Mouse (Mus musculus) myocyte (in vitro differentiated cells): Measurements from ENCODE around the gene Irs2. TPM values are rescaled to one million over a fixed set of nuclear protein-coding genes. Genes with fewer than 3 reads are reported as not detected.

Experiments used
- H3K27me3 ChIP-seq: one replicate; pipeline ENCODE4 v1.6.1; 2011; ENCODE audit not compliant: control insufficient read depth, insufficient read depth, insufficient read length
- H3K36me3 ChIP-seq: one replicate; pipeline ENCODE4 v1.6.1; 2011; ENCODE audit not compliant: control insufficient read depth, insufficient read depth
- H3K4me2 ChIP-seq: one replicate; pipeline ENCODE4 v1.6.1; 2011; ENCODE audit warnings: low read depth, control low read depth
- H3K4me3 ChIP-seq: one replicate; pipeline ENCODE4 v1.5.1; 2011; ENCODE audit warnings: mild to moderate bottlenecking, control low read depth, moderate library complexity
- H3K79me2 ChIP-seq: one replicate; pipeline ENCODE4 v1.6.1; 2011; ENCODE audit not compliant: control insufficient read depth, insufficient read depth
- H3ac ChIP-seq: one replicate; pipeline ENCODE4 v1.6.1; 2011; ENCODE audit not compliant: control insufficient read depth, insufficient read length
- CEBPB ChIP-seq: IDR thresholded peaks from 2 replicates; pipeline ENCODE4 v1.6.1; 2011; ENCODE audit warnings: mild to moderate bottlenecking, moderate library complexity; ENCODE audit not compliant: poor library complexity, insufficient read depth, severe bottlenecking
- E2F4 ChIP-seq: IDR thresholded peaks from one replicate; pipeline ENCODE4 v1.6.1; 2011; ENCODE audit warnings: mild to moderate bottlenecking, control low read depth, moderate library complexity; ENCODE audit not compliant: insufficient read depth
- MAX ChIP-seq: IDR thresholded peaks from one replicate; pipeline ENCODE4 v1.6.1; 2011; ENCODE audit warnings: low read depth, mild to moderate bottlenecking, control low read depth
- MYOD1 ChIP-seq, 3 experiments: IDR thresholded peaks; one replicate each; pipeline ENCODE4 v1.6.1; 2011; ENCODE audit warnings: control low read depth in 2 of 3, low read depth in 2 of 3, mild to moderate bottlenecking in 2 of 3, moderate library complexity in 1 of 3; ENCODE audit not compliant: insufficient read length in 2 of 3, control insufficient read depth in 1 of 3
- MYOG ChIP-seq, 3 experiments: IDR thresholded peaks; one replicate each; pipeline ENCODE4 v1.6.1; 2011; ENCODE audit warnings: control low read depth in 2 of 3, low read depth in 2 of 3, mild to moderate bottlenecking in 2 of 3; ENCODE audit not compliant: insufficient read length in 2 of 3, control insufficient read depth in 1 of 3, insufficient read depth in 1 of 3
- POLR2A ChIP-seq: IDR thresholded peaks from one replicate; pipeline ENCODE4 v1.6.1; 2011; ENCODE audit warnings: low read depth, mild to moderate bottlenecking, control low read depth, moderate library complexity; ENCODE audit not compliant: insufficient read length
- POLR2AphosphoS2 ChIP-seq: IDR thresholded peaks from one replicate; pipeline ENCODE4 v1.6.1; 2011; ENCODE audit warnings: low read depth, control low read depth; ENCODE audit not compliant: insufficient read length
- REST ChIP-seq: IDR thresholded peaks from one replicate; pipeline ENCODE4 v1.6.1; 2011; ENCODE audit warnings: mild to moderate bottlenecking, control low read depth, moderate library complexity; ENCODE audit not compliant: insufficient read depth, insufficient read length
- SRF ChIP-seq: IDR thresholded peaks from one replicate; pipeline ENCODE4 v1.6.1; 2011; ENCODE audit warnings: low read depth; ENCODE audit not compliant: control insufficient read depth, insufficient read length
- TCF12 ChIP-seq: IDR thresholded peaks from one replicate; pipeline ENCODE4 v1.6.1; 2011; ENCODE audit warnings: mild to moderate bottlenecking, control low read depth; ENCODE audit not compliant: poor library complexity, insufficient read depth, severe bottlenecking
- TCF3 ChIP-seq: IDR thresholded peaks from one replicate; pipeline ENCODE4 v1.6.1; 2011; ENCODE audit warnings: low read depth, control low read depth; ENCODE audit not compliant: insufficient read length
- USF1 ChIP-seq: IDR thresholded peaks from one replicate; pipeline ENCODE4 v1.6.1; 2011; ENCODE audit warnings: low read depth, mild to moderate bottlenecking, control low read depth, moderate library complexity
- polyA plus RNA-seq: library from polyadenylated mRNA; unstranded; fragments of >200 nt; fragmentation: generic; extraction: Trizol; gene quantifications from one replicate; pipeline ENCODE4 v1.2.1, GENCODE M21; 2012; ENCODE audit warnings: missing spikeins

The Irs2 gene
- polyA plus RNA-seq, result 2.0 TPM

- TF ChIP-seq CEBPB (no peak), POLR2A (no peak), MYOG (IDR thresholded peaks at IDR 0.05; ENCODE audit: control insufficient read depth in 1 of 3, insufficient read depth in 1 of 3, insufficient read length in 2 of 3, low read depth in 2 of 3) (no peak), E2F4 (no peak), TCF12 (no peak), REST (no peak), TCF3 (no peak), USF1 (no peak), SRF (no peak), MYOD1 (IDR thresholded peaks at IDR 0.05; ENCODE audit: control insufficient read depth in 1 of 3, insufficient read length in 2 of 3, low read depth in 2 of 3) (no peak), MAX (no peak)
These were observed at the start of gene Irs2 for GRCm38 (mm10) chr8:11008379-11008775. Gene Irs2, minus strand, starts transcription at chr8:11008458.

GRCm38 (mm10) chr8:11056665-11057064, 48.4 kb upstream of the Irs2 start:
- Histone ChIP-seq H3K79me2 (no peaks in the 10 kb centered on the region), H3K4me3 (no peak overlapping the region), H3K36me3 (no peaks in the 10 kb centered on the region), H3K27me3 (peaks cover 42% of the 10 kb centered on the region), H3K4me2 (no peak overlapping the region), H3ac (no peak overlapping the region)
- no peak for TF ChIP-seq SRF
- TF ChIP-seq USF1, result no peak
- TF ChIP-seq CEBPB, result no peak
- no peak for TF ChIP-seq POLR2AphosphoS2
- TF ChIP-seq REST, result no peak
- TF ChIP-seq MYOG (IDR thresholded peaks at IDR 0.05; ENCODE audit: control insufficient read depth in 1 of 3, insufficient read depth in 1 of 3, insufficient read length in 2 of 3, low read depth in 2 of 3), result no peak
- TF ChIP-seq TCF12, result no peak
- TF ChIP-seq MAX, result no peak
- no peak for TF ChIP-seq TCF3
- no peak for TF ChIP-seq MYOD1 (IDR thresholded peaks at IDR 0.05; ENCODE audit: control insufficient read depth in 1 of 3, insufficient read length in 2 of 3, low read depth in 2 of 3)
- no peak for TF ChIP-seq E2F4
- TF ChIP-seq POLR2A, result no peak

More at GRCm38 (mm10) chr8:11008379-11008775, at the start of gene Irs2:
- peak within 1 kb of the TSS; percentile 31 for H3K4me3 ChIP-seq
- H3K4me2 ChIP-seq, result peak within 1 kb of the TSS; percentile 92
- peak within 1 kb of the TSS; percentile 56 for H3ac ChIP-seq
- H3K27me3 ChIP-seq, result no peaks in the 10 kb centered on the region
- no peaks in the 10 kb centered on the region for H3K79me2 ChIP-seq
- H3K36me3 ChIP-seq, result no peaks in the 10 kb centered on the region

- TF ChIP-seq TCF12 (no peak), MYOG (IDR thresholded peaks at IDR 0.05; ENCODE audit: control insufficient read depth in 1 of 3, insufficient read depth in 1 of 3, insufficient read length in 2 of 3, low read depth in 2 of 3) (no peak), MYOD1 (IDR thresholded peaks at IDR 0.05; ENCODE audit: control insufficient read depth in 1 of 3, insufficient read length in 2 of 3, low read depth in 2 of 3) (no peak), MAX (no peak), REST (no peak), POLR2AphosphoS2 (no peak), USF1 (no peak), SRF (no peak)
- H3K4me3 ChIP-seq, result no peak overlapping the region
- no peak overlapping the region for H3K4me2 ChIP-seq
These were observed 47.9 kb upstream of the Irs2 start for GRCm38 (mm10) chr8:11056175-11056563.

GRCm38 (mm10) chr8:11055557-11056174, 47.4 kb upstream of the Irs2 start:
- Histone ChIP-seq H3K4me2 (no peak overlapping the region), H3K4me3 (no peak overlapping the region), H3K36me3 (no peaks in the 10 kb centered on the region), H3ac (no peak overlapping the region), H3K79me2 (no peaks in the 10 kb centered on the region), H3K27me3 (peaks cover 46% of the 10 kb centered on the region)
- TF ChIP-seq POLR2A (no peak), REST (no peak), TCF12 (no peak), TCF3 (no peak), USF1 (no peak), E2F4 (no peak)

More at GRCm38 (mm10) chr8:11056175-11056563, 47.9 kb upstream of the Irs2 start:
- Histone ChIP-seq H3ac (no peak overlapping the region), H3K27me3 (peaks cover 46% of the 10 kb centered on the region), H3K79me2 (no peaks in the 10 kb centered on the region), H3K36me3 (no peaks in the 10 kb centered on the region)

GRCm38 (mm10) chr8:11049835-11050234, 41.6 kb upstream of the Irs2 start:
- no peaks in the 10 kb centered on the region for H3K36me3 ChIP-seq
- H3K79me2 ChIP-seq, result no peaks in the 10 kb centered on the region
- no peak overlapping the region for H3K4me3 ChIP-seq
- TF ChIP-seq POLR2A (no peak), POLR2AphosphoS2 (no peak), SRF (no peak), TCF12 (no peak), MAX (no peak), E2F4 (no peak), USF1 (no peak), REST (no peak), MYOG (IDR thresholded peaks at IDR 0.05; ENCODE audit: control insufficient read depth in 1 of 3, insufficient read depth in 1 of 3, insufficient read length in 2 of 3, low read depth in 2 of 3) (no peak), TCF3 (no peak), CEBPB (no peak), MYOD1 (IDR thresholded peaks at IDR 0.05; ENCODE audit: control insufficient read depth in 1 of 3, insufficient read length in 2 of 3, low read depth in 2 of 3) (no peak)
- H3K4me2 ChIP-seq, result no peak overlapping the region
- H3K27me3 ChIP-seq, result peaks cover 19% of the 10 kb centered on the region
- no peak overlapping the region for H3ac ChIP-seq
